Mouse (Mus musculus) small intestine, adult 2 months (tissue): Measurements from ENCODE around the gene Dock4. TPM values are rescaled to one million over a fixed set of nuclear protein-coding genes. Genes with fewer than 3 reads are reported as not detected.

Experiments
- H3K27ac ChIP-seq: fragments of 200-500 bp; 2 replicates; pipeline ENCODE4 v1.5.1; 2012; ENCODE audit warnings: low read depth, low read length, control low read depth, inconsistent platforms; ENCODE audit not compliant: insufficient read depth
- H3K27me3 ChIP-seq: fragments of 200-500 bp; 2 replicates; pipeline ENCODE4 v1.6.1; 2012; ENCODE audit warnings: mild to moderate bottlenecking, moderate library complexity, low read length, inconsistent platforms; ENCODE audit not compliant: control insufficient read depth, insufficient read depth
- H3K36me3 ChIP-seq: fragments of 200-500 bp; 2 replicates; pipeline ENCODE4 v1.6.1; 2012; ENCODE audit warnings: mild to moderate bottlenecking, low read length, control low read depth, inconsistent platforms; ENCODE audit not compliant: control insufficient read depth, insufficient read depth
- H3K4me1 ChIP-seq: fragments of 200-500 bp; 2 replicates; pipeline ENCODE4 v1.6.1; 2012; ENCODE audit warnings: low read length, inconsistent platforms, mixed read lengths; ENCODE audit not compliant: control insufficient read depth, insufficient read depth, insufficient read length
- H3K4me3 ChIP-seq: fragments of 200-500 bp; 2 replicates; pipeline ENCODE4 v1.5.1; 2012; ENCODE audit warnings: low read depth, mild to moderate bottlenecking, control low read depth, inconsistent platforms, low read length, moderate library complexity
- CTCF ChIP-seq: fragments of 200-500 bp; IDR thresholded peaks from 2 replicates; pipeline ENCODE4 v1.5.1; 2012; ENCODE audit warnings: low read depth, mild to moderate bottlenecking, control low read depth, inconsistent platforms, low read length, moderate library complexity, mixed read lengths; ENCODE audit not compliant: insufficient replicate concordance, insufficient read length; ENCODE audit errors: extremely low read depth
- POLR2A ChIP-seq: fragments of 200-500 bp; IDR thresholded peaks from 2 replicates; pipeline ENCODE4 v1.6.1; 2012; ENCODE audit warnings: low read depth, mild to moderate bottlenecking, control low read depth, inconsistent platforms, low read length, moderate library complexity
- WGBS: fragments of 180-500 bp; shearing (Covaris S2); methylation state at CpG from one replicate; pipeline ENCODE4 v1.1.7; 2018; 5-methylcytosine and 5-hydroxymethylcytosine counted together
- polyA plus RNA-seq: library from polyadenylated mRNA; depleted of rRNA; stranded (reverse); fragments of >200 nt; gene quantifications from 2 replicates; pipeline ENCODE4 v1.2.3, GENCODE M21; 2012

Gene Dock4
- polyA plus RNA-seq, 1 experiment: 0.94 TPM

GRCm38 (mm10) chr12:40836924-40837323 lies 391.2 kb downstream of the Dock4 start:
- Histone ChIP-seq H3K27me3 (no peaks in the 10 kb centered on the region), H3K36me3 (no peaks in the 10 kb centered on the region), H3K27ac (no peak overlapping the region), H3K4me1 (no peaks in the 10 kb centered on the region), H3K4me3 (no peak overlapping the region)
- 91% methylated on average over 6 of the region's 6 CpGs for WGBS
- TF ChIP-seq CTCF (no peak), POLR2A (no peak)

DNA sequence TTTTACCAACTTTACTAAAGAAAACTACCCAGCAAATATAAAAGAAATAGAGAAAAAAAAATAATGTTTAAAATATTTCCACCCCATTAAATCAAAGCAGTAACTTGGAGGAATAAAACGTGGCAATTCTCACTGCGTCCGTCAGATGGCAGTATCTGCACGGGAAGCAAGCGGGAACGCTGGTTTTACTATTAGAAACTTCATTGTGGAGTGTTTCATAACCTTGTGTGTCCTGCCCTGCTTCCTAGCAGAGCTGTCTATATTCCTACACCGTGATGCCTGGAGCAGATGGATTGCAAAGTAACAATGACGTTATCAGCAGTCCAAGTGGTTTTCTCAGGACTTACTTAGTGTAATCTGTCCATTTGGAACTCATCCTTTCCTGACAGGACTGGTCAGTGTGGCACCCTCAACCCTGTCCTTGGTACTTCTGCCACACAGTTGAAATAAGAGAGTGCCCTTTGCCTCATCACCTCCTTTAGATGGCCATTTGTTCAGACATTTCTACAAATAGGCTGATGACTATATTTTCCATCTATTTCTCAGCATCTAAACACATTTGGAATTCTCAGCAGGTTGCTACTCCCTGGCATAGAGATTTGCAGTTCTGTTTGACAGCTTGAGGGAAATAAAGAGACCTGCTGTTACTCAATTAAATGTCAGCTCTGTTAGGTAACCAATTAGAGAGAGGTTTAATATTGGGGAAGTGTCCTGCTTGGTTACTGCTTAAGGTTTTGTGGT lies 392.0 kb downstream of the Dock4 start:
- Histone ChIP-seq H3K36me3 (no peaks in the 10 kb centered on the region), H3K4me1 (no peaks in the 10 kb centered on the region), H3K27me3 (no peaks in the 10 kb centered on the region), H3K27ac (no peak overlapping the region), H3K4me3 (no peak overlapping the region)
- WGBS: 6% methylated on average over 8 of the region's 8 CpGs
- no peak for TF ChIP-seq POLR2A
- peak; percentile 94; the same call in 1 of the 2 replicates for TF ChIP-seq CTCF

- Histone ChIP-seq H3K4me3 (no peak overlapping the region), H3K27me3 (no peaks in the 10 kb centered on the region), H3K36me3 (no peaks in the 10 kb centered on the region), H3K27ac (no peak overlapping the region), H3K4me1 (no peaks in the 10 kb centered on the region)
- WGBS: 79% methylated on average over 2 of the region's 2 CpGs
- TF ChIP-seq CTCF (no peak), POLR2A (no peak)
These were observed 392.6 kb downstream of the Dock4 start for GRCm38 (mm10) chr12:40838338-40838695.

- TF ChIP-seq POLR2A (no peak), CTCF (no peak)
These were observed 393.2 kb downstream of the Dock4 start for GRCm38 (mm10) chr12:40838940-40839339.

DNA sequence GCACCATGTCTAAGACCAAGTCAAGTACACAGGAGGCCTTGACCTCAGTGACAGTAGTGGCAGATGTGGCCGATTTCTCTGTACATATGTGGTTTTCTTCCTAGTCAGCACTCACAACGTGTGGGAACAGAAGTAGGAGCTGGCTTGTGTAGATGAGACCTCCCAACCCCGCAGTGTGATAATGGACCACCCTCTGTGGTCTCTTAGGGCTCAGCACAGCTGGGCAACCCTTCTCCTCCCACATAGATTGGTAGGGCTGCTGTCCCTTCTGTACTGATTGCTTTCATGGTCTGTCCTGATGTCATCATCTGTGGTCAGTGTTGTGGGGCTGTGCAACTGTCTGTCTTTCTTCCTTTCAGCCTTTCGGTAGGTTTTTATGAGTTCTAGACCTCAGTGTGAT lies 394.1 kb downstream of the Dock4 start:
- Histone ChIP-seq H3K27me3 (no peaks in the 10 kb centered on the region), H3K4me3 (no peak overlapping the region), H3K36me3 (no peaks in the 10 kb centered on the region), H3K27ac (no peak overlapping the region), H3K4me1 (no peaks in the 10 kb centered on the region)
- TF ChIP-seq CTCF: no peak
- no peak for TF ChIP-seq POLR2A
- 82% methylated on average over 4 of the region's 4 CpGs for WGBS

More at GRCm38 (mm10) chr12:40838940-40839339, 393.2 kb downstream of the Dock4 start:
- no peak overlapping the region for H3K27ac ChIP-seq
- H3K4me1 ChIP-seq: no peaks in the 10 kb centered on the region
- no peaks in the 10 kb centered on the region for H3K27me3 ChIP-seq
- no peaks in the 10 kb centered on the region for H3K36me3 ChIP-seq
- H3K4me3 ChIP-seq: no peak overlapping the region
- 92% methylated on average over 5 of the region's 5 CpGs for WGBS

DNA sequence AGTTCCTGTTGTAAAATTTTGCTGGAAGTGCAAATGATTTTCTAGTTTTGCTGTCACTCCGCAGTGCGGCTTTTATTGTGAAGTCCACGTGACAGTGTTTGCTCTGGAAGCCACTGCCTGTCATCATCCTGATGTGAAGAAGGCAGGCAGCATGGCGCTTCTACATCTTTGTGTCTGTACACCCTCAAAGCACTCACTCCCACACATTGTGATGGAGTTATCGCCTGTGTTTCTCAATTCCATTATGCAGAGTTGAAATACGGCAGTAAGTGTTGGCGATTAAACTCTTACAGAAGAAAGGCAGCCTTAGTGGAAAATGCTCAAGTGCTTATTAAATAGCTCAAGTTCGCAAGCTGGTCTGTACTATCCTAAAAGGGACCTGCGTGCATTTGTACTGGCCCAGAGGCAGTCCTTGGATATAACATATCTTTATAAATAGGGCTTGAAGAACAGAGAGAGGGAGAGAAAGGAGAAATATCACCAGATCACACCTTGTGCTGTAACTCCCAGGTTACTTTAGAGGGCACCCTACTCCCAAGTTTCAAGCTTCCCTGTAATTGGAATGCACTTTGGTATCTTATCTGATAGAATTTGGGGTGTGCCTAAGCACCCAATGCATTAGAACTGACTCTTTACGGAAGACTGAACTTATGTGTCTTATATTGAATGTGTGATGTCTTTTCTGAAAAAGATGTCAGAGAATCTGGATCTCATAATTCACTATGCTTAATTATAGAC lies 396.7 kb downstream of the Dock4 start:
- H3K27me3 ChIP-seq: no peaks in the 10 kb centered on the region
- no peak overlapping the region for H3K4me3 ChIP-seq
- H3K4me1 ChIP-seq: no peaks in the 10 kb centered on the region
- TF ChIP-seq CTCF: no peak
- no peak for TF ChIP-seq POLR2A
- 81% methylated on average over 10 of the region's 10 CpGs for WGBS
- H3K27ac ChIP-seq: no peak overlapping the region
- no peaks in the 10 kb centered on the region for H3K36me3 ChIP-seq

DNA sequence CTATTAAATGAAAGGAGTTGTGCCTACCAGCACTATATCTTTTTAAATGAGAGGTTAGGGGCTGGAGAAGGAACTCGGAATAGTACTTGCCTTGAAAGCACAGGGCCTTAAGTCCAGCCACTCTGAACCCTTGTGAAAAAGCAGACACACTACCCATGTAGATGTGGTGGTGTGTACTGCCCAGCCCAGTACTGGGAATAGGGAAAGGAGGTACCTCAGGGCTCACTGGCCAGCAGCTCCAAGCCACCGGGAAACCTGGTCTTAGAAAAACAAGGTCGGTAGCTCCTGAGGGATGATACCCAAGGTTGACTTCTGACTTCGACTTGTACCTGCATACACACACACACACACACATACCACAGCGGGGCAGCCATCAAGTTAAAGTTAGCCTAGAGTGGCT lies 397.2 kb downstream of the Dock4 start:
- H3K27me3 ChIP-seq: no peaks in the 10 kb centered on the region
- TF ChIP-seq CTCF (no peak), POLR2A (no peak)

More for the DNA sequence above, 397.2 kb downstream of the Dock4 start:
- H3K4me1 ChIP-seq: no peaks in the 10 kb centered on the region
- no peak overlapping the region for H3K27ac ChIP-seq
- no peak overlapping the region for H3K4me3 ChIP-seq
- WGBS: 75% methylated on average over 5 of the region's 5 CpGs
- H3K36me3 ChIP-seq: no peaks in the 10 kb centered on the region
